Mouse (Mus musculus): ENCODE measurements at regions not wholly inside any gene's neighbourhood (a gene's known extent, or its start where the extent isn't known, plus 50 kb on each side); places are given as distances from the start of the nearest gene placed in this dataset.
A peak's percentile ranks its signal among the peaks of the same experiment; 100 is the strongest.

- DNase-seq, result no peak
These were observed 54.0 kb upstream of the Thsd7b start for GRCm38 (mm10) chr1:129219098-129219497.

DNA sequence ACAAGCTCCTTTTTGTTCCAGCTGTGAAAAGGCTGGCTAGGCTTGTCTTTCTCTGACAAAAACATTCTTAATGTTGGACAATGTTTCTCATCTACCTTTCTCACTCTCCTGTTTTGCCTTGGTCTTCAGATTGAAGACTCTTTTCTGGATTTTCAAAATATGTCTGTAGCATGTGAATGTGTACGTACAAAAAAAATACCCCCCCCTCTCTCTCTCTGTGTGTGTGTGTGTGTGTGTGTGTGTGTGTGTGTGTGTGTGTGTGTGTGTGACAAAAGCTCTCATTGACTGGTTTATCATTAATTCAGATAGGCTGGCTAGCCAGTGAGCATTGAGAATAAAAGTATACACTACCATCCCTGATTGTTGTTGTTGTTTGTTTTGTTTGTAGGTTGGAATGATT lies 64.3 kb upstream of the Thsd7b start:
- no peak for DNase-seq

- DNase-seq, result peak; percentile 50
These were observed 64.7 kb upstream of the Thsd7b start for GRCm38 (mm10) chr1:129208406-129208805.

GRCm38 (mm10) chr1:129207674-129208073 lies 65.4 kb upstream of the Thsd7b start:
- no peak for DNase-seq

- DNase-seq, result no peak
These were observed 92.8 kb upstream of the Thsd7b start for GRCm38 (mm10) chr1:129180174-129180759.

DNA sequence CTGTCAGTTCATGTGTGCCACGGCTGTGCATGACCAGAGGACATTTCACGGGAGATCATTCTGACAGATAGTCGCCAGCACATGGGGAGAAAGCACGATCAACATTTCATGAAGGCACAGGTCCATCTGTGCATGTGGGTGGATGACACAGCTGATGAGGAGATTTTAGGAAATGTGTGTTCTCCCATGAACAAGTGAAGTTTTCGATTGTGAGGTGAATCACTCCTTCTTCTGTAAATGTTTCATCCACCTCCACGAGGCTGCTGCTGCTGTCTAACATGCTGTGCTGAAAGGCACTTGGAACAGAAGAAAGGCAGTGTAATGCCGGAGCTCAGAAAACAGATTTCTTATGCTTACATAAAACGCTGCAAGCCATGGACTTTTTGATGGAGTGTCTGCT lies 103.2 kb upstream of the Thsd7b start:
- DNase-seq, result no peak

DNA sequence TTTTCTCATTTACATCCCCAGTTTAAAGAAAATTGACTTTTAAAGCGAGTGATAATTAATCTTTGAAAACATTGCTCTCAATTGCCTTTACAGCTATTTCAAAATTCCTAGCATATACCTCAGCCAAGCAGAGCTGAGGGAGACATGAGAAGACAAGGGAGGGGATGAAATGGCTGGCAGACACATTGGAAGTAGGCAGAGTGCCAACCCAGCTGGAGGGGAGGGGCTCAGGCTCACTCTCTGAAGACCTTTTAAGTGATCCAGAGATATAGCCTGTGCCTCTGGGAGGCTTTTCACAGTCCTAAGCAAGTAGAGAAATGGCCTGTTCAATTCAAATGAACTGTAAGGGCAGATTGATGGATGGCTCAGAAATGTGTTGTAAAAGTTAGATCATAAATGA lies 122.5 kb upstream of the Thsd7b start:
- peak; percentile 35 for DNase-seq

- no peak for DNase-seq
These were observed 124.2 kb upstream of the Thsd7b start for GRCm38 (mm10) chr1:129148733-129149388.

DNA sequence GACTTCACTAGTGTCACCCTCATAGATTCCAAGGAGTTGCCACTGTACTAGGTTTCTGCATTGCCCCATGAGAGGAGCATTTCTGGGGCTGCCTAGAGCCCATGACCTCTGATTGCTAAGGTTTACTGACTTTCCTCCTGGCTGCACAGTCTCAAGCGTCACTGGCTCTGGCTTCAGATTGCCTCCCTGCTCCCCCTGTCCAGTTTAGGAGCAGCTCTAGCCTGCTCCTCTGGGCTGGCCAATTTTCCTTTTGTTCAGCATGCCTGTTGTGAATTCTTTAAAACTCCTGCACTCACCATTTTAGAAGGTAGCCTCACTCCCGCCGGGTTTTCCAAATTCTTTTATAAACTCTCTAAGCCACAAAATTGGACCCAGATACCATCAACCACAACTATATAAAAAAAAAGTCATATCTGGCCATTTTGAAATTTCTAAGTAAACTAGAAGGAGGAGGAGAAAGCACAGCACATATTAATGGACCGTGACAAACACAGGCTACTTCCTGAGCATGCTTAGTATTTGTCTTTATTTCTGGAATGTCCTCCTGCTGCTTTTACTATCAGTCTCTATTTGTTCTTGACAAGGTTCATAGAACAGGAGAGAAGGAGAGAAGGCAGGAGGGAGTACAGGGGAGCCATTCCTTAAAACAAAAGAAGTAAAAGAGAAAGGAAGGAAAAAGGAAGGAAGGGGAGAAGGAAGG lies 126.6 kb upstream of the Thsd7b start:
- no peak for DNase-seq

GRCm38 (mm10) chr1:129138783-129139182 lies 134.3 kb upstream of the Thsd7b start:
- DNase-seq, result peak; percentile 24

GRCm38 (mm10) chr1:129106961-129107557 lies 166.0 kb upstream of the Thsd7b start:
- no peak for DNase-seq

- DNase-seq, result no peak
These were observed 172.1 kb upstream of the Thsd7b start for GRCm38 (mm10) chr1:129100997-129101396.

DNA sequence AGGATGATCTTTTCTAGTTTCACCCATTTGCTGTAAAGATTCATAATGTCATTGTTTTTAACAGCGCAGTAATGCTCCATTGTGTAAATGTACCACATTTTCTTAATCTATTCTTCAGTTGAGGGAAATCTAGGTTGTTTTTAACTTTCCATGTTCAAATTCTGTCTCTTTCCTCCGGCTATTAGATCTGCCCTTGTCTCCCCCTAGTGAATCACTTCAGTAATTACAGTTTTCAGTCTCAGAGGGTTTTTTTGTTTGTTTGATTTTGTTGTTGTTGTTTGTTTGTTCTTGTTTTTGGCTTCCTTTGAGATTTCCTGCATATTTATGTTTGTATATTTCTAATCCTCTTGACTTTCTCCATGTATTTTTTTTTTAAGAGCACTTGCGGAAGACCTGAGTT lies 194.8 kb upstream of the Thsd7b start:
- peak; percentile 13 for DNase-seq

DNA sequence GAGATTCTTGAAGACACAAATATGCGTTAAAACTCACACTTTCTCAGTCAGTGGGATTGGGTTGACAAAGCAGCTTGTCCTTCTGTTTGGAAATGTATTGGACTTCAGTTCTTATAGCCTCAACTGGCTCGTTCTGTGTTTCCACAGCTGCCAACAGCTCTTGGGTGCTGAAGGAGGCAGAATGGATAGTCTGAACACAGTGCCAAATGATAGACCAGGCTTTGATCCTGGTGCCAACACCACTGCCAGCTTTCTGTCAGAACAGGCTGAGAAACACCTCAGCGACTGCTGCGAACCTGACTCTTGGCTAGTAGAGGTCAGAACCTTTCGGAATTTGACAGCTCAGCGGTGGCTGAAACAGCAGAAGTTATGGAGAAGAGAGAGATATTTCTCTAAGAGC lies 215.9 kb upstream of the Thsd7b start:
- DNase-seq, result no peak

DNA sequence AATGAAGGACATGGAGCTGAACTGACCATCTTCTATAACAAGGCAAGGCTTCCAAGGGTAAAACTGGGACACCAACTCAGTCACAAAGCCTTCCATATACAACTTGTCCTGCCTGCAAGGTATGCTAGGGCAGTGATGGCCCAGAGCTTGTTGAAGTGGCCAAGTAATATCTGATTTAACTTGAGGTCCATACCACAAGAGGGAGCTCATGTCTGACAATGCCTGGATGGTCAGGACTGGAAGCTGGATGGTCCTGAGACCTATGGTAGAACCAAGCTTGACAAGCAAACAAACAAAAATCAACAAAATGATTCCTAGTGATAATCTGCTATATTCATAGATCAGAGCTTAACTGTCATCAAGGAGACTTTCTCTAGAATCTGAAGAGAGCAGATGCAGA lies 217.8 kb upstream of the Thsd7b start:
- no peak for DNase-seq

DNA sequence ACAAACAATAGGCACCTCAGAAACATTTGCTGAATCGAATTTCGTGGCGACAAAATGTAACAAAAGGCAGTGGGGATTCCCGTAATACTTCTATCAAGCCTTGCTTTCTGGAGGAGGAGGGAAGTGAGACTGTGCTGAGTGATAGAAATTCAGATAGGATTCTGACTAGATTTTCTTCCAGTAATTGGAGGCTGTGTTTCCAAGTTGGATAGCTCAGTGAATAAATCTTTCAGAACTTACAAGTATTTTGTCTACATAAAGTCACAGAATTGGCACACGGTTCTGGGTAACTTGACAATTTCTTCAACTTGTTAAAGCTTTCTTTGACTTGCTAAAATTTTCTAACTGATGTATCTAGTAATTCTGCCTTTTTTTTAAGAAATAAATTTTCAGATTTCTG lies 239.4 kb upstream of the Thsd7b start:
- no peak for DNase-seq

DNA sequence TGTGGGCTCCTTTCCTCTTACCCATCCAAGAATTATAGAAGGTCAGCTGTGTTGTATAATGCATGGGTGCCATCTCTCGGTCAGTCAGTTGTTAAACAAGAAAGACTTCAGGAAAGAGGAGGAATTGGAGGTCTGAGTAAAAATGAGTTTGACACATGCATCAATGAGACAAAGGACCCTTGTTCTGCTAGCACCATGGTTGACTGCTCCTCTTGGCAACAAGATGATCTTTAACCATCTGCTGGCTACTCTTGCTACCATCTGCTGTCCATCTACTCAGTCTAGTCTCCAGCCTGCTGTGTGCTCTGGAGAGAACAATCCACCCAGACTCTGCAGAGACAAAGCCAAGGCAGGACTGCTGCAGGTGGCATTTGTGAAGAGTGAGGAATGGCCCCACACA lies 267.2 kb upstream of the Thsd7b start:
- peak; percentile 97 for DNase-seq

DNA sequence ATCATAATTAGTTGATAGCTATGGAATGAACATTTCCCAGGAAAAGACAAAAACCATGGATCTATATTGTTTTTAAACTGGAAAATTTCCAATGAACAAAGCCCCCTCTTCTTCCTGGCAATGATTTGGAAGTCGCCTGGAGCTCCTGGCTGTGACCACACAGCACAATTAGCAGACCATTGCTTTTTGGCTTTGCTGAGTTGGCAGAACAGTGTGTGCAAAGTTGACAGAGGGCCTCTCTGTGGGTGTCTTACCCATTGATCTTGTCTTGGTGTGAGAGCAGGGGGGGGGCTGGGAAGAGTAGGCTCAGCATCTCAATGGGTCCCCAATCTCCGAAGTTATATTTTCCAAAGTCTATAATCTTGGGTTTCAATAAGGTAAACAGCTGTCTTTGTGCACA lies 270.8 kb upstream of the Thsd7b start:
- no peak for DNase-seq

DNA sequence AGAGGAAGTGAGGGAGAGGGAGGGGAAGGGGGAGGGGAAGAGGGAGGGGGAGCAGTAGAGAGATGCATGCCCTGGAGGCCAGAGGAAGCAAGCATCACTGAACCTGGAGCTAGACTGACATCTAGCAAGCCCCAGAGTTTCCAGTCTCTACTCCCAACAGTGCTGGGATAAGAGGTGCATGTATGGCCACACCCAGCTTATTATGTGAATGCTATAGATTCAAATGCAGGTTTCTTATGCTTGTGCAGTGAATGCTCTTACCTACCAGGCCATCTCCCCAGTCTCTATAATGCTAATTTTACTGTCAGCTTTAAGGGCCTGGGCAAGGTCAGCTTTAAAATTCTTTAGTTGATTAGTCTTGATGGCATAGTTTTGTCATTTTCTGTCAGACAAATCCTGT lies 271.3 kb upstream of the Thsd7b start:
- DNase-seq, result no peak

DNA sequence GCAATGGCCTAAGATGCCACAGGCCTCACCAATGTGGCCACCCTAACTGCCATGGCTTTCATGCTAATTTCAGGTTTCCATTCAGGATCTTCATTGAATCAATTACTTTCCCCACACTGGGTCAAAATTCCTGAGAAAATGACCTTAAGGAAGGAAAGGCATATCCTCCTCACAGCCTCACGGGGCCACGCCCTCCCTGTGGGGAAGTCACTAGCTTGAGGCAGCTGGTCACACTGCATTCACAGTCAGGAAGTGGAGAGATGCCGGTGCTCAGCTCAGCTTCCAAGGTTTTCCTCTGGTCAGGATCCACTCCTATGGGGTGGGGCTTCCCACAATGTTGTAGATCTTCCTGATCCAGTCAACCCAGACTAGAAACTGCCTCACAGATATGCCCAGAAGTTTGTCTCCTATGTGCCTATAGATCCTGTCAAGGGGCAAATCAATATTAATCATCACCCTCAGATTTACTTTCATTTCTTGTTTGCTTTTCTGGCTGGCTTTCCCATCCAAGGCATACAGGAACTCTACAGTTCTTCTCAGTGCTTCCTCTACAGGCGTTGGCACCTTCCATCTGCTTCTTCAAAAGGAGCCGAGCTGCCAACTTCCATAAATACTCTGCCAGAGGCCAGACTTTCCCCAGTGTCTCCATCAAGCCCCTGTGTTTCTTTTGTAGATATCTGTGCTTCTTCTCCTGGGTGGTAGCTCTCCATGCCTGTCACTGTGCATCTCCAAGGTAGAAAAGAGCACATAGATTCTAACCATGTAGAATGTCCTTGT lies 273.2 kb upstream of the Thsd7b start:
- DNase-seq, result no peak

- DNase-seq, result peak; percentile 53
These were observed 278.4 kb upstream of the Thsd7b start for GRCm38 (mm10) chr1:128994655-128995054.

- no peak for DNase-seq
These were observed 289.7 kb upstream of the Thsd7b start for GRCm38 (mm10) chr1:128983411-128983810.

DNA sequence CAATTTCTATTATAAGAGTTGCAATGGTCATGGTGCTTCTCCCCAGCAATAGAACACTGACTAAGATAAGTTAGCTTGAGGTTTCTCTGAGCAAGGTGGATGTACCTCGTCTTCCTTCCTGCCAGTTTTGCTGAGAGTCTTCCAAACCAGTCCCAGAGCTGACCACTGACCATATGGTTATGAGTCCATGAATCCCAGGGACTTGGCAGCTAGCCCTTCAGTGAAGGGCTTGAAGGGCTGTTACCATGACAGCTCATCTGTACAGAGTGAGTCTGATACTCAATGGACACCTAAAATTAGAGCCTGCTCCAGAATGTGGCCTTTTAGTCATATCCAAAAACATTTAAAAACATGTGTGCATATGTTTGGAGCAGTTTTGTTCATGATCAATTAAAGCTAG lies 297.5 kb upstream of the Thsd7b start:
- no peak for DNase-seq

Measured in retina, postnatal 1 day (tissue).